Mouse (Mus musculus): ENCODE measurements around the gene Ggt6. TPM values are rescaled to one million over a fixed set of nuclear protein-coding genes. Genes with fewer than 3 reads are reported as not detected.

Ggt6 gene
- polyA plus RNA-seq, 1 experiment from 2014 or later = not detected

DNA sequence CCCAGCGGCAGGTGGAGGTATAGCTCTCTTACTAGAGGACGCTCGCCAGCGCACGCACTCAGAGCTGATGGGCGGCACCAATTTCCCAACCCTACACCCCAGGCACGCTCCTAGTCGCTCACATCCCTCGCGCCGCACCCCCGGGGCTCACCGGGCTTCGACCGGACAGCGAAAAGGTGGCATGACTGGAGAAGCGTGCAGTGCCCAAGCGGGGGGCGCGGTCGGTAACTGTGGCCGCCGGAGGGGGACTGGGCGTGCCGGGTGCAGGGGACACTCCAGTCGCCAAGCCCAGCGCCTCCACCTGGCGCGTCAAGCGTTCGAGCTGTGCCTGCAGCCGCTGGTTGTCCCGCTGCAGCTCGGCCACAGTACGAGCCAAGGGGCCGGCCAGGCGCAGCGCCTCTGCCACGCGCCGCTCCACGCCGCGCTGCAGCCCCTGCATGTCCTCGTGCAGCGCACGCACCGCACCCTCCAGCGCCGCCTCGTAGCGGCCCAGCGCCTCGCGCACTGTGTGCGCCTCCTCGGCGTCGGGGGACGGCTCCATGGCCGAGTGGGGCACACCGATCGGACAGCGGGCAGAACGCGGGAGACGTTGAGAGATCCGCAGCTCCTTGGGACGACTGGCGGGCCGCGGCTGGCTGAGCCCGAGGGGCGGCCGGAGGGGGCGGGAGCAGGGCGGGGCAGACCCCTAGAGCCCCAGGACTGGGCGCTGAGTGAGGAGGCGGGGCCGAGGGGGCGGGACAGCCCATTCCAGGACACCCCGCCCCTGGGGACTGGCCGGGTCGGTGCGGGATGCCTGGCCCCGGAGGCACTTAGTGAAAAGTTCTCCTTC lies 24.0 kb upstream of the Ggt6 start, which contains the start of gene Smtnl2:
Gene Smtnl2 (minus strand): TSS at position 621 of the 829 bp plus-strand sequence.
- Histone ChIP-seq H3K4me1 (replicated peaks) (peaks cover 69% of the 10 kb centered on the region), H3K4me3 (replicated peaks) (peak within 1 kb of the TSS; percentile 66), H3K4me2 (peak within 1 kb of the TSS; percentile 95), H3K36me3 (no peaks in the 10 kb centered on the region), H3K27me3 (peaks cover 50% of the 10 kb centered on the region), H3K9ac (peak within 1 kb of the TSS; percentile 69), H3K27ac (no peak within 1 kb of the TSS), H3K9me3 (replicated peaks) (no peaks in the 10 kb centered on the region)
- DNase-seq (peak; percentile 74), ATAC-seq (ENCODE audit: low read depth) (peak; percentile 80)
- under 1% methylated on average over 78 of the region's 86 CpGs for WGBS (ENCODE audit: insufficient replicate concordance)

DNA sequence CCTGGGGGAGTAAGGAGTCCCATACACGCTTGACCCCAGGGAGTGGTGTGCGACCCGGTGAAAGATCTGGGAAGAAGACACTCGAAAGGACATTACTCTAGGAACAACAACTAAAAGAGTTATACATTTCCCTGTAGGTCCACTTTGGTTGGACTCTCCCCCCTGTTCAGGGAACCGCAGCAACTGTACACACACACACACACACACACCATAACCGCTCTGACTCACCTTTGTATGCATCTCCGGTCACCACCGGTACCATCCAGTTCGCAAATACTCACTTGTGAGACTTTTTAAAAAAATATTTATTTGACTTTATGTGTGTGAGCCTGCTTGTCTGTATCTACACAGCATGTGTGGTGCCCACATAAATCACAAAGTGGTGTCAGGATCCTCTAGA lies 23.4 kb upstream of the Ggt6 start:
- peak overlapping the region; percentile 95 for H3K4me2 ChIP-seq
- peak overlapping the region; percentile 66 for H3K4me3 ChIP-seq (replicated peaks)
- peaks cover 46% of the 10 kb centered on the region for H3K27me3 ChIP-seq
- 38% methylated on average over 9 of the region's 9 CpGs for WGBS (ENCODE audit: insufficient replicate concordance)
- no peaks in the 10 kb centered on the region for H3K9me3 ChIP-seq (replicated peaks)
- no peak overlapping the region for H3K9ac ChIP-seq
- DNase-seq (no peak), ATAC-seq (ENCODE audit: low read depth) (no peak)
- peaks cover 71% of the 10 kb centered on the region for H3K4me1 ChIP-seq (replicated peaks)
- H3K27ac ChIP-seq = no peak overlapping the region
- no peaks in the 10 kb centered on the region for H3K36me3 ChIP-seq

- Histone ChIP-seq H3K4me3 (replicated peaks) (no peak overlapping the region), H3K4me1 (replicated peaks) (peaks cover 66% of the 10 kb centered on the region), H3K27me3 (peaks cover 45% of the 10 kb centered on the region), H3K9ac (no peak overlapping the region), H3K9me3 (replicated peaks) (no peaks in the 10 kb centered on the region), H3K27ac (no peak overlapping the region), H3K36me3 (no peaks in the 10 kb centered on the region), H3K4me2 (no peak overlapping the region)
- DNase-seq (no peak), ATAC-seq (ENCODE audit: low read depth) (no peak)
- 66% methylated on average over 7 of the region's 7 CpGs for WGBS (ENCODE audit: insufficient replicate concordance)
Measured at GRCm38 (mm10) chr11:72413016-72413415, 22.3 kb upstream of the Ggt6 start.

DNA sequence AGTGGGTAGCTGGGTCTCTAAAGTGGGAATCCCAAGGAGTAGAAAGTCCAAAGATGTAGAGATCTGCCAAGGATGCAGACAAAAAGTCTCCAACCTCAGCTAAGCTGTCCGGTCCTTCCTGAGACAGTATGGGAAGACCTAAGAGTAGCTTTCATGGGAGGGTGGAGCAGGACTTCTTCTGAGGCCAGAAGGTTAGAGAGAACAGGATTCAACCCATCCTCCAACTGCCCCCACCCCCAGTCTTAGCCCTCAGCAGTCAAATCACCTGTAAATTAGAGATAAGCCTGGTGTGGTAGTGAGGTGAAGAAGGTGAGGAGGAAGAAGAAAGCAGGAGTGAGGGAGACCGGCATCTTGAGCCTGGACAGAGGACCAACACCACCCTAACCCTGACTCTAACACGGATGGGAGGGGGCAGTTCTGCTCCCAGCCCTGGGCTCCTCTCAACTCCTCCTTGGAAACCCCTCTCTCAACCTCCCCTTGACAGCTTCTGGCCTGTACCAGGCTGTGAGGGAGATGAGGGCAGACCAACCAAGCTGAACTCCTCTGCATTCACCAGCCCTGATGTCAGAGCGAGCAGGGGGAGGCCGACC lies 21.6 kb upstream of the Ggt6 start:
- DNase-seq (no peak), ATAC-seq (ENCODE audit: low read depth) (no peak)
- Histone ChIP-seq H3K4me1 (replicated peaks) (peaks cover 60% of the 10 kb centered on the region), H3K36me3 (no peaks in the 10 kb centered on the region), H3K4me3 (replicated peaks) (no peak overlapping the region), H3K27me3 (peaks cover 45% of the 10 kb centered on the region), H3K9me3 (replicated peaks) (no peaks in the 10 kb centered on the region), H3K9ac (no peak overlapping the region), H3K4me2 (no peak overlapping the region), H3K27ac (no peak overlapping the region)
- WGBS (ENCODE audit: insufficient replicate concordance) = 54% methylated on average over 5 of the region's 5 CpGs

- Histone ChIP-seq H3K4me3 (replicated peaks) (no peak overlapping the region), H3K27ac (no peak overlapping the region), H3K9ac (no peak overlapping the region; the same call in 1 of the 2 replicates), H3K4me2 (peak overlapping the region; percentile 33), H3K36me3 (no peaks in the 10 kb centered on the region), H3K27me3 (peaks cover 37% of the 10 kb centered on the region), H3K9me3 (replicated peaks) (no peaks in the 10 kb centered on the region), H3K4me1 (replicated peaks) (peaks cover 60% of the 10 kb centered on the region)
- peak; percentile 71 for DNase-seq
- WGBS (ENCODE audit: insufficient replicate concordance) = 13% methylated on average over 8 of the region's 8 CpGs
- ATAC-seq (ENCODE audit: low read depth) = peak; percentile 81
Measured at GRCm38 (mm10) chr11:72415155-72415554, 20.2 kb upstream of the Ggt6 start.

DNA sequence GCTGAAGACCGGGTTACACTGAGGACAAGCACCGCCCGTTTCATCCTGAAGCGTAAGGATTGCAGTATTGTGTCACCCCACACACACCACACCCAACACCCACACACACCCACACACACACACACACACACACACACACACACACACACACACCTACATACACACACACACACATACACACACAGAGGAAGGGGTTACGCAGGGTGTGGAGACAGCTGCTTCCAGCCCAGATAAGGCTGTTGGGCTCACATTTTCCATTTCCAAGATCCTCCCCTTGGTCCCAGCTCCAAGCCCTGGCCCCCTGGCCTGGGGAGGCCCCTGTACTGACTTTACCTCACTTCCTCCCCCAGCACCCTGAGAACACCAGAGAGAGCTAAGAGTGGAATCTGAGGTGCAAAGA lies 18.7 kb upstream of the Ggt6 start:
- no peak overlapping the region for H3K4me3 ChIP-seq (replicated peaks)
- no peak overlapping the region for H3K27ac ChIP-seq
- no peak overlapping the region for H3K4me2 ChIP-seq
- no peaks in the 10 kb centered on the region for H3K36me3 ChIP-seq
- H3K4me1 ChIP-seq (replicated peaks) = peaks cover 46% of the 10 kb centered on the region
- 59% methylated on average over 5 of the region's 5 CpGs for WGBS (ENCODE audit: insufficient replicate concordance)
- H3K27me3 ChIP-seq = peaks cover 25% of the 10 kb centered on the region
- no peak overlapping the region for H3K9ac ChIP-seq
- H3K9me3 ChIP-seq (replicated peaks) = no peaks in the 10 kb centered on the region
- DNase-seq (no peak), ATAC-seq (ENCODE audit: low read depth) (no peak)

- Histone ChIP-seq H3K4me2 (no peak overlapping the region), H3K4me1 (replicated peaks) (peaks cover 44% of the 10 kb centered on the region), H3K36me3 (no peaks in the 10 kb centered on the region), H3K9me3 (replicated peaks) (no peaks in the 10 kb centered on the region), H3K4me3 (replicated peaks) (no peak overlapping the region), H3K9ac (no peak overlapping the region), H3K27me3 (peaks cover 18% of the 10 kb centered on the region), H3K27ac (no peak overlapping the region)
- ATAC-seq (ENCODE audit: low read depth) (no peak), DNase-seq (no peak)
- WGBS (ENCODE audit: insufficient replicate concordance) = 36% methylated on average over 4 of the region's 4 CpGs
Measured at GRCm38 (mm10) chr11:72417376-72417775, 17.9 kb upstream of the Ggt6 start.

DNA sequence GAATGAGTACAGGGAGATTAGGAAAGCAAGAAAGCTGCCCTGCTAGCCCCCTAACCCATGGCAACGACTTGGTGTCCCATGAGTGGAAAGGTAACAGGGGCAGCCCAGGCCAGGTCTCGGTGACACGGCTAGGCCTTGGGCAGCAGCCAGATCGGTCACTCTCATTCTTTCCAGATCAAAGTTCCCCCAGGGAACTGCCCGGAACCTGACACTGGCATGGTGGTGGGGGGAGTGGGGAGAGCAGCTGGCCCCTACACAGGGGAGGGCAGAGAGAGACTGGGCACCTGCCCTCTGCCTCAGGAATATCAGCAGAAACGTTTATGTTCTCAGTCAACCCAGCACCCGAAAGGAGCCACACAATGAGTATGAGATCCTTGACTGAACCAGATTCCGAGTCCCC lies 17.1 kb upstream of the Ggt6 start:
- no peak for DNase-seq
- no peak overlapping the region for H3K4me2 ChIP-seq
- 58% methylated on average over 8 of the region's 8 CpGs for WGBS (ENCODE audit: insufficient replicate concordance)
- no peak overlapping the region for H3K27ac ChIP-seq
- H3K9me3 ChIP-seq (replicated peaks) = no peaks in the 10 kb centered on the region
- no peak for ATAC-seq (ENCODE audit: low read depth)
- no peak overlapping the region for H3K9ac ChIP-seq
- H3K4me3 ChIP-seq (replicated peaks) = no peak overlapping the region
- peaks cover 11% of the 10 kb centered on the region; the same call in 1 of the 2 replicates for H3K27me3 ChIP-seq
- H3K36me3 ChIP-seq = no peaks in the 10 kb centered on the region
- peaks cover 43% of the 10 kb centered on the region for H3K4me1 ChIP-seq (replicated peaks)

DNA sequence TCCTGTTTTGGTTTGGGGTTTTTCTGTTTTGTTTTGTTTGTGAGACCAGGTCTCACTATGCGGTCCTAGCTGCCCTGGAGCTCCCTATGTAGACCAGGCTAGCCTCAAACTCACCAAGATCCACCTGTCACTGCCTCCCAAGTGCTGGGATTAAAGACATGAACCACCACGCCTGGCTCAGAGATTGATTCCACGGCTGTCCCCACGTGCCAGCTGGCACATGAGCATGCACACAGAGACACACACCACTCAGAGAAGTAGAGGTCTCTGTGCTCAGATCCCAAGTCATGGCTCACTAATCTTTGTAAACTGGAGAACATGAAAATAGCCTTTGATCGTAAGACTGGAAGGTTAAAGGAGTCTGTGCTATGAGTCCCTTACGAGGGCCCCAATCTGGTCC lies 16.3 kb upstream of the Ggt6 start:
- DNase-seq = no peak
- 64% methylated on average over 6 of the region's 6 CpGs for WGBS (ENCODE audit: insufficient replicate concordance)
- H3K27ac ChIP-seq = no peak overlapping the region
- H3K36me3 ChIP-seq = no peaks in the 10 kb centered on the region
- H3K27me3 ChIP-seq = peaks cover 5% of the 10 kb centered on the region; the same call in 1 of the 2 replicates
- H3K4me1 ChIP-seq (replicated peaks) = peaks cover 35% of the 10 kb centered on the region
- no peaks in the 10 kb centered on the region for H3K9me3 ChIP-seq (replicated peaks)
- no peak overlapping the region for H3K4me2 ChIP-seq
- ATAC-seq (ENCODE audit: low read depth) = no peak
- H3K9ac ChIP-seq = no peak overlapping the region
- no peak overlapping the region for H3K4me3 ChIP-seq (replicated peaks)

- no peak for DNase-seq
- Histone ChIP-seq H3K4me1 (replicated peaks) (peaks cover 19% of the 10 kb centered on the region), H3K27me3 (no peaks in the 10 kb centered on the region), H3K27ac (no peak overlapping the region), H3K4me3 (replicated peaks) (no peak overlapping the region), H3K36me3 (no peaks in the 10 kb centered on the region), H3K9ac (no peak overlapping the region), H3K4me2 (no peak overlapping the region), H3K9me3 (replicated peaks) (no peaks in the 10 kb centered on the region)
- 68% methylated on average over 6 of the region's 6 CpGs for WGBS (ENCODE audit: insufficient replicate concordance)
- ATAC-seq (ENCODE audit: low read depth) = no peak
Measured at GRCm38 (mm10) chr11:72420460-72421122, 14.7 kb upstream of the Ggt6 start.

GRCm38 (mm10) chr11:72421518-72422278 lies 13.6 kb upstream of the Ggt6 start:
- Histone ChIP-seq H3K27ac (no peak overlapping the region), H3K4me1 (replicated peaks) (peaks cover 8% of the 10 kb centered on the region), H3K9ac (no peak overlapping the region), H3K9me3 (replicated peaks) (no peaks in the 10 kb centered on the region), H3K4me2 (no peak overlapping the region), H3K27me3 (no peaks in the 10 kb centered on the region), H3K4me3 (replicated peaks) (no peak overlapping the region), H3K36me3 (no peaks in the 10 kb centered on the region)
- ATAC-seq (ENCODE audit: low read depth) = no peak
- no peak for DNase-seq
- WGBS (ENCODE audit: insufficient replicate concordance) = 55% methylated on average over 11 of the region's 11 CpGs
